Mouse (Mus musculus): ENCODE measurements around the gene Trappc3.
A peak's percentile ranks its signal among the peaks of the same experiment; 100 is the strongest.

Trappc3 gene

DNA sequence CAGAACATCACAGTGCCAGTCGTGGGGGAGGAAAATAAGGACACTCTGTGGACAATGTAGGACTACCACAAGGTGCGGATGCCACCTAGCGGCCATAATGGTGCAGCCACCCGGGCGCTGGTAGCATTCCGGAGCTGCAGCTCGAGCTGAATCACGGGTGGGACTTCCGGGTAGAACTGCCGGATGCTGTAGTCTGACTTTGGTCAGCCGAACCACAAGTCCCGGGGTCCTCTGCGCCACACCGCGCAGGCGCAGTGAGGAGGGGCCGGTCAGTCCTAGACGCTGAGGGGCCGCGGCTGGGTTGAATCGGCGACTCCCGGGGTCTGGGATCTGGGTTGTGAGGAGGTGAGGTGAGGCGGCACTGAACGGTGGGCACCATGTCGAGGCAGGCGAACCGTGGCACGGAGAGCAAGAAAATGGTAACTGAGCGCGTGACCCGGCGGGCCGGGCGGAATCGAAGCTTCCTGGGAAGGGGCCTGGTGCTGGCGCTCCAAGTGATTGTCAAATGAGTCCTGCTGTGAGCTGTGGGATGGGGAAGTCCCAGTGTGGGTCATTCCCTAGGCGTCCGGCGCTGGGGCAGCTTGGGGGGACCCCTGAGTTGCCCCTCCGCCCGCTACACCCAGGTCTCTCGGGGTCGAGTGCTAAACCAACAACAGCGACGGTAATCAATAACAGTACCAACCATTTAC is at the start of gene Trappc3:
Gene Trappc3, plus strand, starts transcription at position 207 of the 689 bp plus-strand sequence.
- peak; percentile 99 for DNase-seq (ENCODE audit: low read depth, low spot score)

DNA sequence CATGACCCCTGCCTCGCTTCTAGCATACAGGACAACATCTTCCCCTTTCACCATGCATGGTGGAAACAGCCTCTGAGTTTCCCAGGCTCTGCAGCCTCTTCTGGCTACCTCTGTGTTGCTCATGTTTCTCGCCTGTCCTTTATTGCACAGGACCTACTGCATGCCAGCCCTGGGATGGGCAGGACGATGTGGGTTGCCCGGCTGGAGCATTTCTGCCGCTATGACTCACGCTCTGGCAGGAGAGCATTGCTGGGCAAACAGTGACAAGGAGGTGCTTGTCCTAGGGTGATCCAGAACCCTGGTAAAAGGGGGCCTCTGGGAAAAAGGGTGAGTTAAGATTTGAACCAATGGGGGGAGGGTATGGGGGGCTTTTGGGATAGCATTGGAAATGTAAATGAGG is 44.4 kb upstream of the Trappc3 start:
- DNase-seq (ENCODE audit: low read depth, low spot score), result no peak

DNA sequence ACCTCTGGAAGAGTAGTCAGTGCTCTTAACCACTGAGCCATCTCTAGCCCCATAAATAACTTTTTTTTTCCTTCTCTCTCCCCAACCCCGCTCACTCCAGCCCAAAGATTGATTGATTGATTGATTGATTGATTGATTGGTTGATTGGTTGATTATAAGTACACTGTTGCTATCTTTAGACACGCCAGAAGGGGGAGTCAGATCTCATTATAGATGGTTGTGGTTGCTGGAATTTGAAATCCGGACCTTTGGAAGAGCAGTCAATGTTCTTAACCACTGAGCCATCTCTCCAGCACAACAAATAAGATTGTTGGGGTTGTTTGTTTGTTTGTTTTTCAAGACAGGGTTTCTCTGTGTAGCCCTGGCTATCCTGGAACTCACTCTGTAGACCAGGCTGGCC is 42.6 kb upstream of the Trappc3 start:
- DNase-seq (ENCODE audit: low read depth, low spot score), result peak; percentile 51

DNA sequence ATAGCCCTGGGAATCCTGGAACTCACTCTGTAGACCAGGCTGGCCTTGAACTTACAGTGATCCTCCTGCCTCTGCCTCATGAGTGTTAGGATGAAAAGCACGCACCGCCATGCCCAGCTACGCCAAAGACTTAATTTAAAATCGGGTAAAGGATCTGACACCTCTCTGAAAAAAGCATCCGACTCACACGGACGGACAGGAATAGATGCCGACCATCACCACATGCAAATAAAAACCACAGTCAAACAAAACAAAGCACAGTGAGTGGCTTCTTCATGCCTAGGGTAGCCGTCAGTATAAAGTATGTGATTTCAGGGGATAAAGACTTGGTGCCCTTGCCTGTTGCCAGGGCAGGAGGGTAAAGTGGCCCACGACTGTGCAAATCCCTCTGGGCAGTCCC is 42.1 kb upstream of the Trappc3 start:
- DNase-seq (ENCODE audit: low read depth, low spot score), result no peak

DNA sequence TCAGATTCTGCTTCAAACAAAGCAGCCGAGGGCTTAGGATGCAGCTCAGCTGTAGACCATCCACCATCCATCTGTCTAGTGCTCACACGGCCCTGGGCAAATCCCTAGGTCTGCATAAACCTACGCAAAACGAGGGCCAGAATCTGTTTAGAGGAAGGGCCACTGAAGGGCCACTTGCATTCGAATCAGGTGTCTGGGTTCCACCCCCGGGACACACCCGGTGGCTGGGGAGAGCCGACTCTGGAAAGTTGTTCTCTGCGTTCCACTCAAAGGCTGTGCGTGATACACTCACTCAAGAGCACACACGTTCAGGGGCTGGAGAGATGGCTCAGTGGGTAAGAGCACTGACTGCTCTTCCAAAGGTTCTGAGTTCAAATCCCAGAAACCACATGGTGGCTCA is 39.5 kb upstream of the Trappc3 start:
- peak; percentile 74 for DNase-seq (ENCODE audit: low read depth, low spot score)

DNA sequence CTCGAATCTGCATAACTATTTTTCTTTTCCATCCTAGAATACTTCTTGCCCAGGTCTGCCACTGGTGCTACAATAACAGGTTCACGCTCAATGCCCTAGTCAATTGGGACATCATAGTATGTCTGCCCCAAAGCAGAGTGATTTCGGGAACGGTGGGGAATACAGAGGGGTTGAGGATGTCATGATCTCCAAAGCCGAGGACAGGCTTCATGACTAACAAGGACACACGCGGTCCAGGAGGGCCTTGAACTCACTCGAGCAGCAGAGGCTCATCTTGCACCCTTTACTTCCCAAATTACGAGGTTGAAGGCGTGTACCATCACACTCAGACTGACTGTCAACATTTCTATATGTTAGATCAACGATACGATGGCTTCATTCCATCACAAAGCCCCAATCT is 35.5 kb upstream of the Trappc3 start:
- no peak for DNase-seq (ENCODE audit: low read depth, low spot score)

DNA sequence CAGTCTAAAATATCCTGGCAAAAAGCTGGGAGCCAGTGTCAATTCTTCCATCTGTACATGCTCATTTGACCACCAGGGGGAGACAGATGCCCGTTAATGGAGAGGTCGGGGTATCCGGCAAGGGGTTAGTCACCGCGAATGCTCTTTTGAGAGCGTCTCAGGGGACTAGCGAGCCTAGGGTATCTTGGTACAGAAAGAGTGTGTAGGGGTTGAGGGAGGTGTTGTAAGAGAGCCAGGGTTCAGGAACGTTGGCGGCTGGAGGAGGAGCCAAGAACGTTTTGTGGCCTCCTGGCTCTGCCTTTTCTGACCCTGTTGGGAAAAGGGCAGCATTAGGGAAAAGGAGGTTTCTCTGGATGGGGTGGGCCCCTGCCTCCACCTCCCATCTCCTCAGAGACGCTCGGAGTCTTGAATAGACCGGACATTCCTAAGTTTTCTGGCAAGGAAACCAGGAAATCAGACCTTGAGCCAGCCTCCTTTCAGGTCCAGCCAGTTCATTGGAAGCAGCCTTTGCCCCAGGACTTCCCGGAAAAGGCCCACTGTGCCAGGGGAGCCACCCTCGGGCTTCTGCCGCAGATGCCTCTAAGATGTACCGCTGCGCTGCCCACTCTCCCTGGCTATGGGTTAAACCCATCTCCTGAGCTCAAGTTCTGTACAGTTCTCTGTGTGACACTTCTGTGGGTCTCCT is 34.9 kb upstream of the Trappc3 start:
- peak; percentile 90 for DNase-seq (ENCODE audit: low read depth, low spot score)

DNA sequence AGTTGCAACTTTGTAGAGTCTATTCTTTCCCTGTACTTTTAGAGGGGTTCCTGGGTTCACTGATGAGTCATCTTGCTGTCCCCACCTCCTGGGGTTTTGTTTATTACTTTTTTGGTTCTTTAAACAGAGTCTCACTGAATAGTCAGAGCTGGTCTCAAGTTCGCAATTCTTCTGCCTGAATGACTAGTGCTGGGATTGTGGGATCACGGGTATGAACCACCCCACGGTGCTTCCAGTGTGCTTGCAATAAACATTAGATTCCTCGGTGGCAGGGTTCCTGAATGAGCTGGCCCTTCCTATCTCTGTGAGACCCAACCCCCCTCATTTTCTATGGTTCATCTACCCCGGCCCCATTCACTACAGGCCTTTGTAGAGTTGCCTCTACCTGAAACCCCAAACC is 34.0 kb upstream of the Trappc3 start:
- DNase-seq (ENCODE audit: low read depth, low spot score), result no peak

DNA sequence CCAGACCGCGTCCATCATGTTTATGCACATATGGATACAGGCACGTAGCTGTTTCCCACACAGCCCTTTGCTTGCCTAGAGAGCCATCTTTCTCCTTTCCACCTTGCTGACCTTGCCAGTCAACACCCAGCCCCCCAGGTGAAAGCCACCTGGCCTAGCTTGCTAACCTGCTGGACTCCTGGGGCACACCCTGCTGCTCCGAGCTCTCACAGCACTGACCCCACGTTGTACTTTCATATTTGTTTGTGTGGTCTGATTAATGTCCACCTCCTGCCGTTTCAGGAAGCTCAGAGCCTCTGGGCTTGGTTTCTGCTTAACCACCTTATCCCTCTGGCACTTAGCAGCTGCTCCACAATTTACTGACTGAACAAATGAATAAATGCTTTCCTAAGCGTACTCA is 32.2 kb upstream of the Trappc3 start:
- DNase-seq (ENCODE audit: low read depth, low spot score), result no peak

DNA sequence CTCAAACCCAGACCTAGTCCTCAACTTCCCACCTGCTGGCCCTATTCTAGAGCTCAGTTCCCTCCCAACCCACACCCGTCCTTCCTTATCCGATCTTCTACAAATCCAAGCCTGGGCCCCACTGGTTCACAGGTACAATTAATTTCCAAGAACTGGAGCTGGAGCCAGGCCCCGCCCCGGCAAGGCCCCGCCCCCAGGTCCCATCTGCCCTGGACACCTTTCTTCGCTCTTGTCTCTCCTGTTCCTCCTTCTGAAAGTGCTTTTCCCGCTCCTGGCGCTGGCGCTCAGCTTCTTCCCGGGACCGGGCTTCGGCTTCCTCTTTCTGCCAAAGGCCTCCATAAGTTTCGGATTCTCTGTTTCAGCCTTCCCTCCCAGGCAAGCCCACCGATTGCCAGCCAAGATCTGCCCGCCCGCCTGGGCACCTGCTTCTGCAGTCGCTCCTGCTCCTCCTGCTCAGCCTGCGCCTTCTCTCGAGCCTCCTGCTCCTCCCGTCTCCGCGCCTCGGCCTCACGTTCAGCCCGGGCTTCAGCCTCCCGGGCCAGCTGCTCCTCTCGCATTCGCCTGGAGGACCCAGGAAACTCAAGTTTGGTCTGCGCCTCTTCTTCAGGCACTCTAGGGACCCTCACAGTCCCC is 28.3 kb upstream of the Trappc3 start:
- DNase-seq (ENCODE audit: low read depth, low spot score), result peak; percentile 69

DNA sequence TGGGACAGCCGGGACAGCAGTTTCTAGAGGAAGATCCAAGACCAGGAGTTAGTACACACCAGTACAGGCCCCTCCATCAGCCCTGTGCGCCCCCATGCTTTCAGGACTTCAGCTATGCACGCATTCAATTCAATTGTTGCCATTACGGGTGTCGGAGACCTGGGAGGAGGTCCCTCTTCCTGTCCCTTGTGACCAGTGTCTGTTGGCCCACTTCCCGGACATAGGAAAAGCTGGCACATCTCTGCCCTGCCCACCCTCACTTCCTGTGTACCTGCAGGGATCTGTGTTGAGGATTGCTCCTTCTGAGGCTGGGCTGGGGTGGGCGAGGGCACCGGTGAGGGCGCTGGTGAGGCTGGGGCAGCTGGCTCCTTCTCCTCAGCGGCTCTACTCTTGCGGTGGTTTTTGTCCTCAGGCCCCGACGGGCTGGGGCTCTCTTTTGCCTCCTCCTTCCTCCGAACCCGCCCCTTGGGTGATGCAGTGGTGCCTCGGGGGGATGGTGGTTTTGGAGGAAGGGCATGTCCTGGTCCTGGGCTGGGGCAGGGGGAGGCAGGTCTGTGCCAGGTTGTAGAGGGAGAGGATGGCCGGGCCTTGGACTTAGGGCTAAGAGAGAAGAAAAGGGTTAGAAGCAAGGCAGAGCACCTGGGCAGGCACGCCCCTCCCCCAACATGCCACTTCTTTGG is 27.5 kb upstream of the Trappc3 start:
- no peak for DNase-seq (ENCODE audit: low read depth, low spot score)

DNA sequence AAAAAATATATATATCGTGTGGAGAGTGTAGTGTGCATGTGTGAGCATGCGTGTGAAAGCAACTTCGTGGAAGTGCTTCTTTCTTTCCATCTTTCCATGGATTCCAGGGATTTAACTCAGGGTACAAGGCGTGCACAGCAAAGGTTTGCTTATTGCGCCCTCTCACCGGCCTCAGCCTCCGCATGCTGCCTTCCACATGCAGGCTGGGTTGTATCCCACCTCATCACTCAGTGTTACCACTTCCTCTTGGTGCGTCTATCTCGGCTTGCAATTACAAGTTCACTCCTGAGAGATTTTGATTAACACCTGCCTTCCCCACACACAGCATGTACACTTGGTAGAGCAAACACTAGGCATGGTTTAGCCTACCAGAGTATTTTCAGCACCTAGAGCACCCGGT is 26.9 kb upstream of the Trappc3 start:
- no peak for DNase-seq (ENCODE audit: low read depth, low spot score)

DNA sequence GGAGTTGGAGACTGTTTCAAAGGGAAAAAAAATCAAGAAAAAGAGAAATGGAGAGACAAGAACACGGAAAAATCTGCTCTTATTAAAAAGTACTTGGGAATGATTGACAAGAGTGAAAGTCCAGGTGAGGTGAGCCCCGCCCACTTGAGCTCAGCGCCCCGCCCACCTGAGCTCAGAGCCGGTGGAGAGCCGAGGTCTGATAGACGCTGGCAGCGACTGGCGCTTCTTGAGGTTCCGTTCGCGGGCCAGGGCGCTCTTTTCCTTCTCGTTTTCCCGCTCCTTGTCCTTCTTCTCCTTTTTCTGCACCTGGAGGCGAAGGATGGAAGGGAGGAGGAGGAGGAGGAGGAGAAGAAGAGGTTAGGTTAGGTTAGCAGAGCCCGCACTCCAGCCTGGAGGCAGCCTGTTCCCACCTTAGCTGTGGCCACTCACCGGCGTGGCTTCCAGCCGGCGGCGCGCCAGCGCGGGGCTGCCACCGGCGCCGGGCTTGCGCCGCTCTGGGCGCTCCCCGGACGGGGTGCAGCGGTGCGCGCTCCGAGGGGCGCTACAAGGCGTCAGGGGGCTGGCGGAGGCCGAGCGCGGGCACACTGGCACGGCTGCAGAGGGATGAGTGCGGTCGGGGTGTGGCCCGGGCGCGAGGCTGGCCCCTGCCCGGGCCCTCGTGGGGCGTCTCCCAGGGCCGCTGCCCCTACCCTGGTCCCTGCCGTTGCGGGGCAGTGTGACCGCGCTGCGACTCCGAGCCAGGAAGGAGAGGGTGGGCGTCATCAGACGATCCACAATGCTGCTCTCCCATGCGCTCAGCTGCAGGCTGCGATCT is 25.5 kb upstream of the Trappc3 start:
- DNase-seq (ENCODE audit: low read depth, low spot score), result peak; percentile 86

DNA sequence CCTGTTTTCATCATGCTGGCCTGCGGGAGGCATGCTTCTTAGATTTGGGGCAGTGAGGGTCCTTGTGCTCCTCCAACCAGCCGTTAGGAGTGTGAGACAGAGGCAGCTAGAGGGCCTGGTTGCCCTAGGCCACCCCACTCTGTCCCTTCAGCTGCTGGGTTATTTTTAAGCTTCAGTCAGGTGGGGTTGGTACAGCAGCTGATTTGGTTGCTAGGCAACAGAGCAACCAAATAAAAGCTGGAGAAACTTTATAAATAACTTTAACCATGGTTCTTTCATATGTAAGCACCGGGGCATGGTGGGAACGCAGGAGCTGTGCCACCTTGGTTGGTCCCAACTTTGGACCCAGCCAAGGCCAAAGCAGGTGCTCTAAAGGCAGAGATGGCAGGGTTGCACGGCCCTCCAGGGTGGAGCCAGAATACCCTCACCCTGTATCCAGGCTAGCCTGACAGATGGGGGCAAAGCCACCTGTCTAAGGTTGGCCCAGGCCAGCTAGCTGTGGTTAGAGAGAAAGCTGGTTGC is 24.3 kb upstream of the Trappc3 start:
- no peak for DNase-seq (ENCODE audit: low read depth, low spot score)

DNA sequence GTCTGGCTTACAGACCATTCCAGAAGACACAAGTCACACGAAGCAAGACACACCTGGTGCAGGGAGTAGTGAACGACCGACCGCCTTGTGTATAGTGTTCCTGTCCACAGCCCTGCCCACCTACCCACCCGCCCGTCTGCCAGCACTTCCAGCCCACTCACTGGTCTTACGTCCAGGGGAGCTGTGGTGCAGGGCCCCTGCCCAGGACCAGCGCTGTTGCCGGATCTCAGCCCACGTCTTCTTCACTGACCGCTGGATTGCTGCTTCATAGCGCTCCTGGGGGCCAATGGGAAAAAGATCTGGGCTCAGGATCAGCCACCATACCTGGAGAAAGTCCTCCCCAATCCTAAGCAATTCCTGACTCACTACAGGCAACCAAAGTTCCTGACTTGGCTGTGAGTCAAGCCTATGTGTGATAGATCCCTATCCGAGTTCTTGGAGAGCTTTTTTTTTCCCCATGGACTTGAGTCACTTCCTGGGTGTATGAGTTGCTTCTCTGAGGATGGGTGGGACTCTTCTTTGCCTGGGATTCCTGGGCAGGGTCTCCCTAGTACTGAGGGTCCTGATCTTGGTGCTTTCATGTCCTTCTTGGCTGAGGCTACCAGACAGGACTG is 22.2 kb upstream of the Trappc3 start:
- no peak for DNase-seq (ENCODE audit: low read depth, low spot score)

DNA sequence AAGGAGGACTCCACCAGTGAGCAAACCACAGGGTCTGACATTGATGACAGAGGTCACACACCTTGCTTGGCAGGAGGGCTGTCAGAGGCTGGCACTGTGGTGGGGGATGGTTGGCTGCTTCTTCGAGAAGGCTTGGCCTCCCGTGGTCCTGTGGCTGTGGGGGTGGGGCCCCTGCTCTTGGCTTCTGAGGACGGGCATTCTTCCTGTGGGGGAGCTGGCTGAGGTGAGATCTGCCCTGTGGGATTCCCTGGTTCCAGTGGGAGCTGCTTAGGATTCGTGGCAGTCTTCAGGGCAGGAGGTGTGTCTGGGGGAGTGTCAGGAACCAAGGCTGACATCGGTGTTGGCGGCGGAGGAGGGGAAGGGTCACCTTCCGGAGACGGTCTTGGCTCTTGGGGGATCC is 20.2 kb upstream of the Trappc3 start:
- DNase-seq (ENCODE audit: low read depth, low spot score), result peak; percentile 66

DNA sequence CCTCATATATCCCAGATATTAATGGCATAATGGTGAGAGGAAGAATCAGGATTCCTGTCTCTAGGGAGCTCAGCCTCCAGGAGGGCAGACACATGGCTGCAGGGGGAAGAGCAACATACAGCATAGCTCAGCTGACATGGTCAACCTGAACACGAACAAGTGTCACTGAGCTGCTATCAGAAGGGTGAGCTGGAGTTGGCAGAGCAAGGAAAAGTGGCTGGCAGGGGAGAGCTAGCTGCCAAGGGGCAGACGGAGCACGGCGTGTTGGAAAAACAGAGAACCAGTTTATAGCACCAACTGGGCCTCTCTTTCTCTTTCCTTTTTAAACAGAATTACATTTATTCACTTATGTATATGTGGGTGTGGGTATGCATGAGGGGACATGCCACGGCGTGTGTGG is 19.6 kb upstream of the Trappc3 start:
- no peak for DNase-seq (ENCODE audit: low read depth, low spot score)

DNA sequence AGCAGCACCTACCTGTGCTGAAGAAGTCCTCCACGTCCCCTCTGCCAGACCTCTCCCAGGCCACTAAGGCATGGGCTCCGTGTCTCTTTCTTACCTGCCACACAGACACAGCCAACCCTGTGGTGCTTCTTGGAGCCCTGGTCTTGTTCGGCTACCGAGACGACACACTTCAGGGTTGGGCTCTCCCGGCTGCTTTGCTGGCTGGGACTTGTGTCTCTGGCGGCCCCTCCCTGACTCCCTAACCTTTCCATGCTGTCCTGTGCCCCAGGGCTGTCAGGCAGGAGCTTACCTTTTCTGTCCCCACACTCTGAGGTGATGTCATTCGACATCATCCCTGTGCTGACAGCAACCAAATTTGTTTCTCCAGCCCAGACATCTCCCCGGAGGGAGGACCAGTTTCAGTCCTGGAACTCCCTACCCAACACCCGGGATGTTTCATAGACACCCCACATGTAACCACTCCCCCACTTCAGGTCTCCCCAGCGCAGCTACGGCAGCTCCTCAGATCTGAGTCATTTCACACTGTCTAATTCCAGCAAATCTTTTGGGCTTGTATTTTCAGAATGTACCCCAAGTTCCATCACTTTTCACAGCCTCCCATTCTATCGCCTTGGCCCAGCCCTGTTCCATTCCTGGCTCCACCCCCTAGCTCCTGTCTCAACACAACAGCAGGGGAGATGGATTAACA is 15.8 kb upstream of the Trappc3 start:
- no peak for DNase-seq (ENCODE audit: low read depth, low spot score)

DNA sequence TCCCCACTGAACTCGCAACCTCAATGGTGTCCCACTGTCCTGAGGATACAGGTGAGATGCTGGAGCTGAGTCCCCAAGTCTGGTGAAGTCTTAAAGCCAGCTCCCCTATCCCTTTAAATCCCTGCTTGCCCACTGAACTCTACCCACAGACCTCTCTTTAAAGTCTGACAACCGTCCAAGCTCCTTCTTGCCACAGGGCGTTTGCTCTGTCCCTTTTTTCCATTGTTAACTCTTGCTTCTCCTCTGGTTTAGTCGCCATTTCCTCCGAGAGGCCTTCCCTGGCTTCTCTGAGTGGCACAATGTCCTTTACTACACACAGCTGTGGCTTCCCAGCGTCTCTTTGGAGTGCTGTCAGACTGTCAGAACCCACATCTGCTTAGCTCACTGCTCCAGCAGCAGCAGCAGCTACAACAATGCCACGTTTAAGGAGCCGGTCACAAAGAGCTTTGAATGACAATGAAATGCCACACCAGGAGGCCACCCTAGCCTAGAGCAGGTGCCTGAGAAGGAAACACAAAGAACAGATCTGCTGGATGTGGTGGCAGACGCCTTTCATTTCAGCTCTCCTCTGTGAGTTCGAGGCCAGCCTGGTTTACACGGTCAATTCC is 13.8 kb upstream of the Trappc3 start:
- DNase-seq (ENCODE audit: low read depth, low spot score), result peak; percentile 97

DNA sequence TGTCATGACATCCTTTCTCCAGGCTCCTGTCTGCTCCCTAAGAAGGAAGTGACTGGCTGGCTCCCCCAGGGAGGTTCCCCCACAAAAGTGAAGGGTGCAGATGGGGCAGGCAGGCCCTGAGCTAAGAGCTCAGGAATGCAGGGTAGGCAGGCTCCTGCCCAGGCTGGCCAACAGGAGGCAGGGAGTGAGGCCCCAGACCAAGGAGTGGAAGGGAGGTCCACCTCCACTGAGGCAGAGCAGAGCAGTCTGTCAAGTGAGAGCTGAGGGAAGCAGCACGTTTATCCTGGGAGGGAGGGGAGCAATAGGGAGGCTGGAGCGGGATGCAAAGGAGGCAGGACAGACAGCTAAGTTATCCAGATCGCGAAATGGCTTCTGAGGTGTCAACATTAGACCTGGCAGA is 11.5 kb upstream of the Trappc3 start:
- no peak for DNase-seq (ENCODE audit: low read depth, low spot score)

All from ZHBTc4 (cell line).